Mouse (Mus musculus): ENCODE measurements around the gene Serpine1. TPM values are rescaled to one million over a fixed set of nuclear protein-coding genes. Genes with fewer than 3 reads are reported as not detected.
A peak's percentile ranks its signal among the peaks of the same experiment; 100 is the strongest.

The Serpine1 gene
- polyA plus RNA-seq, 1 experiment from 2014 or later: 0.25 TPM

DNA sequence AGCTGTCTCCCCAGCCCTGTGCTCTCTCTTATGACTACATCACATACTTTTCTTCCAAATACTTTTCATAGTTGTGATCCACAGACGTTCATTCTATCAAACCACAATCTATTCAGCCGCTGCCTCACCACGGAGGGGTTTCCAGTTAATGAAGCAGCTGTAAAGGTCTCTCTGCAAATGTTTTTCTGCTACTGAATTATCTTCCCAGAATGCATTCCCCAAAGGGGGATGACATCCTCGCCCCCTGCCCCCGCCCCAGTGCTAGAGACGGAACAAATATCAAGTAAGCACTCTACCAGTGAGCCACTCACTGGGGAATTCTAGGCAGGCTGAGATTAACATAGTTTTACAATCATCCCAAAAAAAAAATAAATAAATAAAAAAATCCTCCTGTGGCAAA lies 36.0 kb upstream of the Serpine1 start:
- Histone ChIP-seq H3K9me3 (no peaks in the 10 kb centered on the region), H3K4me1 (replicated peaks) (no peaks in the 10 kb centered on the region), H3K27me3 (no peaks in the 10 kb centered on the region), H3K4me2 (no peak overlapping the region), H3K36me3 (no peaks in the 10 kb centered on the region), H3K27ac (replicated peaks) (no peak overlapping the region), H3K9ac (no peak overlapping the region), H3K4me3 (no peak overlapping the region)
- no peak for ATAC-seq (ENCODE audit: low read depth)
- WGBS: 60% methylated on average over 6 of the region's 6 CpGs

DNA sequence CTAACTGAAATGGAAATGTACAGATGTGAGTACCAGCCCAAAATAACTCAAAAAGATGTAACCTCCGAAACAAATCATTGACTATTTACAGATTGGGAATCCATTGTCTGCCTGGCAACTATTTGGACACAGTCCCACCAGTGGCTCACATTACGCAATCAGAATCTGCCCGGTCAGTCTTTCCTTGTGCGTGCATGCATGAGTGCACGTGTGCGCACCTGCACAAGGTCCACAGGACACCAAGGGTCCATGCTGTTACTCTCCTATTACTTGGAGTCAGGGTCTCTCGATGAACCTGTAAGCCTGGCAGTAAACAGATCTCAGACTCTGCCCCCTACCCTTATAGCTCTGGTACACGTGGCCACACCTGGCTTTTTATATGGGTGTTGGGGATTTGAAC lies 35.6 kb upstream of the Serpine1 start:
- Histone ChIP-seq H3K4me1 (replicated peaks) (no peaks in the 10 kb centered on the region), H3K27me3 (no peaks in the 10 kb centered on the region), H3K9ac (no peak overlapping the region), H3K9me3 (no peaks in the 10 kb centered on the region), H3K4me2 (no peak overlapping the region), H3K27ac (replicated peaks) (no peak overlapping the region), H3K36me3 (no peaks in the 10 kb centered on the region), H3K4me3 (no peak overlapping the region)
- no peak for ATAC-seq (ENCODE audit: low read depth)
- 84% methylated on average over 8 of the region's 8 CpGs for WGBS

DNA sequence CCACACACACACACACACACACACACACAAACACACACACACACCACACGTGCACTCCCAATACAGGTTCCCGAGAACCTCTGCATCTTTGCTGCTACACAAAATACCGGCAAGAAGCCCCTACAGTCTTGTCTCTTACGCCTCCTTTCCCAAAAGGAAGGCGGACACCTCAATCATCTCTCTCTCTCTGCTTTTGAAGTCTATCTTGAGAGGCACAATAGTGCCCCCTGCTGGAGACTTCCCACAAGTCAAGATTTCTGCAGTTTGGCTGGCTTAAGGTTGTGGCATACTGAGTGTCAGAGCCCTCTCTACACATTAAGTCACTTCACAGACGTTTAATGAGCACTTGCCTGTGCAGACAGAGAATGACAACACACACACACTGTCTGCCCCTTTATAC lies 35.0 kb upstream of the Serpine1 start:
- no peaks in the 10 kb centered on the region for H3K36me3 ChIP-seq
- no peak overlapping the region for H3K4me3 ChIP-seq
- ATAC-seq (ENCODE audit: low read depth): no peak
- WGBS: 10% methylated on average over 6 of the region's 6 CpGs
- no peaks in the 10 kb centered on the region for H3K27me3 ChIP-seq
- H3K9me3 ChIP-seq: no peaks in the 10 kb centered on the region
- H3K4me1 ChIP-seq (replicated peaks): no peaks in the 10 kb centered on the region
- H3K9ac ChIP-seq: no peak overlapping the region
- peak overlapping the region; percentile 21; the same call in 1 of the 2 replicates for H3K4me2 ChIP-seq
- no peak overlapping the region for H3K27ac ChIP-seq (replicated peaks)

- no peak overlapping the region for H3K4me3 ChIP-seq
- no peaks in the 10 kb centered on the region for H3K4me1 ChIP-seq (replicated peaks)
- H3K4me2 ChIP-seq: no peak overlapping the region
- H3K27me3 ChIP-seq: no peaks in the 10 kb centered on the region
- WGBS: 69% methylated on average over 4 of the region's 4 CpGs
- H3K36me3 ChIP-seq: no peaks in the 10 kb centered on the region
- H3K27ac ChIP-seq (replicated peaks): no peak overlapping the region
- no peaks in the 10 kb centered on the region for H3K9me3 ChIP-seq
- no peak for ATAC-seq (ENCODE audit: low read depth)
- H3K9ac ChIP-seq: no peak overlapping the region
Measured at GRCm38 (mm10) chr5:137106434-137106833, 34.4 kb upstream of the Serpine1 start.

DNA sequence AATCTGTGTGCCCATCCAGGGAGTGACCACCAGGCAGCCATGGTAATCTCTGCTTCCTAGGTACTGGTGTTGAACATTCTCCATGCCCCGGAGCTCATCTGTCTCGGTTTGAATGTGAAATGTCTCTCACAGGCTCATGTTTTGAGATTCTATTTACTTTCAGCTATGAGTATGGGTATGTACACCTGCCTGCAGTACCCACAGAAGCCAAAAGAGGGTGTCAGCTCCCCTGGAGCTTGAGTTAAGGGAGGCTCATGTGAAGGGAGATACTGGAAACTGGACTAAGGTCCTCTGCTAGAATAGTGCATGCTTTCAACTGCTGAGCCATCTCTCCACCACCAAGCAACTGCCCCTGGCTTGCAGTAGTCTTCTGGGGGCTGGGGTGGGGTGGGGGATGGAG lies 31.9 kb upstream of the Serpine1 start:
- Histone ChIP-seq H3K9me3 (no peaks in the 10 kb centered on the region), H3K4me1 (replicated peaks) (no peaks in the 10 kb centered on the region), H3K27ac (replicated peaks) (no peak overlapping the region), H3K4me2 (no peak overlapping the region), H3K27me3 (no peaks in the 10 kb centered on the region; the same call in 1 of the 2 replicates), H3K36me3 (no peaks in the 10 kb centered on the region), H3K4me3 (no peak overlapping the region), H3K9ac (no peak overlapping the region)
- WGBS: 83% methylated on average over 2 of the region's 2 CpGs
- ATAC-seq (ENCODE audit: low read depth): no peak

- no peak overlapping the region for H3K4me2 ChIP-seq
Measured at GRCm38 (mm10) chr5:137102575-137103522, 30.8 kb upstream of the Serpine1 start.

GRCm38 (mm10) chr5:137102078-137102477 lies 30.0 kb upstream of the Serpine1 start:
- 78% methylated on average over 10 of the region's 10 CpGs for WGBS
- no peaks in the 10 kb centered on the region; the same call in 1 of the 2 replicates for H3K27me3 ChIP-seq
- ATAC-seq (ENCODE audit: low read depth): no peak
- H3K4me3 ChIP-seq: no peak overlapping the region
- no peaks in the 10 kb centered on the region for H3K9me3 ChIP-seq
- H3K9ac ChIP-seq: no peak overlapping the region
- no peaks in the 10 kb centered on the region for H3K4me1 ChIP-seq (replicated peaks)
- H3K27ac ChIP-seq (replicated peaks): no peak overlapping the region
- no peaks in the 10 kb centered on the region for H3K36me3 ChIP-seq
- H3K4me2 ChIP-seq: no peak overlapping the region

More at GRCm38 (mm10) chr5:137102575-137103522, 30.8 kb upstream of the Serpine1 start:
- no peak for ATAC-seq (ENCODE audit: low read depth)
- Histone ChIP-seq H3K4me3 (no peak overlapping the region), H3K9ac (no peak overlapping the region), H3K27me3 (no peaks in the 10 kb centered on the region; the same call in 1 of the 2 replicates), H3K4me1 (replicated peaks) (no peaks in the 10 kb centered on the region), H3K36me3 (no peaks in the 10 kb centered on the region), H3K9me3 (no peaks in the 10 kb centered on the region), H3K27ac (replicated peaks) (no peak overlapping the region)
- 75% methylated on average over 28 of the region's 28 CpGs for WGBS

- no peaks in the 10 kb centered on the region; the same call in 1 of the 2 replicates for H3K27me3 ChIP-seq
- no peak overlapping the region for H3K4me2 ChIP-seq
- no peak overlapping the region for H3K4me3 ChIP-seq
- H3K9me3 ChIP-seq: no peaks in the 10 kb centered on the region
- WGBS: 64% methylated on average over 4 of the region's 4 CpGs
- no peaks in the 10 kb centered on the region for H3K36me3 ChIP-seq
- H3K27ac ChIP-seq (replicated peaks): no peak overlapping the region
- no peak for ATAC-seq (ENCODE audit: low read depth)
- no peak overlapping the region for H3K9ac ChIP-seq
- H3K4me1 ChIP-seq (replicated peaks): no peaks in the 10 kb centered on the region
Measured at GRCm38 (mm10) chr5:137100660-137101059, 28.6 kb upstream of the Serpine1 start.

- no peak overlapping the region for H3K4me3 ChIP-seq
- H3K4me2 ChIP-seq: no peak overlapping the region
- H3K27ac ChIP-seq (replicated peaks): no peak overlapping the region
- H3K27me3 ChIP-seq: no peaks in the 10 kb centered on the region; the same call in 1 of the 2 replicates
- no peaks in the 10 kb centered on the region for H3K9me3 ChIP-seq
- no peak overlapping the region for H3K9ac ChIP-seq
- WGBS: 82% methylated on average over 11 of the region's 11 CpGs
- H3K36me3 ChIP-seq: no peaks in the 10 kb centered on the region
- no peaks in the 10 kb centered on the region for H3K4me1 ChIP-seq (replicated peaks)
- no peak for ATAC-seq (ENCODE audit: low read depth)
Measured at GRCm38 (mm10) chr5:137098418-137098817, 26.4 kb upstream of the Serpine1 start.

DNA sequence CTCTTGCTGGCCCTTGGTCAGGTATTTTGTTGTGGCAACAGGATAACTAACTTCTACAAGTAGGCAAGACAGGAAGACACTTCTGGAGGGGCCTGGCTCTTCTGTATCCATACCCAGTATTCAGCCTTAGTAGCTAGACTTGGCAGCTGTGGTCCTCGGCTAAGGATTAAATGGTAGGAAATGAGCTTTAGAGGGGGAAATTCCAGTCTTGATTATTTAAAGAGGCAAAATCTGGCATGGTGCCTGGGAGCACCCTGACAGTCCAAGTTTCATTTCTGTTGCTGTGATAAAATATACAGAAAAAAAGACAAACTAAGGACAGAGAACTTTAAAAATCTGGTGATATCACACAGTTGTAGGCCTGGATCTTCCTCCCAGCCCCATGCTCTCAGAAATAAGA lies 24.0 kb upstream of the Serpine1 start:
- no peak for ATAC-seq (ENCODE audit: low read depth)
- 82% methylated on average over 1 of the region's 1 CpGs for WGBS
- Histone ChIP-seq H3K4me2 (no peak overlapping the region), H3K36me3 (no peaks in the 10 kb centered on the region), H3K9ac (no peak overlapping the region), H3K27ac (replicated peaks) (no peak overlapping the region), H3K9me3 (no peaks in the 10 kb centered on the region), H3K4me3 (no peak overlapping the region), H3K27me3 (no peaks in the 10 kb centered on the region; the same call in 1 of the 2 replicates), H3K4me1 (replicated peaks) (no peaks in the 10 kb centered on the region)

DNA sequence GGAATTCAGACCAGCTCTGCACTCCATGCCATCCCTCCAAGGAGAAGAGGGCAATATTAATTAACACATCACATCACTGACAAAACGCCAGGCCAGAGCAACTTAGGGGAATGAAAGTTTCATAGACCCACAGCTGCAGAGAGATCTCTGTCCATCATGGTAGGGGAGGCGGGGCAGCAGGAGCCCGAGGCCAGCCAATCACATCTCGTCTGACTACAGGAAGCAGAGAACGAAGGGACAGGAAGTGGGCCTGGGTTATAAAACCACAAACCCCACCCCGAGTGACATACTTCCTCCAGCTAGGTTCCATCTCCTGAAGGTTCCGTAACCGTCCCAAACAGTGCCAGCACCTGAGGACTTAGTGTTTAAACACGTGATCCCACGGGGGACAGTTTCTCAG lies 23.1 kb upstream of the Serpine1 start:
- no peak overlapping the region for H3K4me2 ChIP-seq
- no peak for ATAC-seq (ENCODE audit: low read depth)
- no peak overlapping the region for H3K27ac ChIP-seq (replicated peaks)
- H3K4me3 ChIP-seq: no peak overlapping the region
- H3K36me3 ChIP-seq: no peaks in the 10 kb centered on the region
- no peak overlapping the region for H3K9ac ChIP-seq
- 89% methylated on average over 10 of the region's 10 CpGs for WGBS
- H3K9me3 ChIP-seq: no peaks in the 10 kb centered on the region
- H3K4me1 ChIP-seq (replicated peaks): no peaks in the 10 kb centered on the region
- H3K27me3 ChIP-seq: no peaks in the 10 kb centered on the region; the same call in 1 of the 2 replicates

GRCm38 (mm10) chr5:137093720-137094119 lies 21.7 kb upstream of the Serpine1 start:
- WGBS: 88% methylated on average over 9 of the region's 9 CpGs
- no peak overlapping the region for H3K9ac ChIP-seq

More at GRCm38 (mm10) chr5:137093720-137094119, 21.7 kb upstream of the Serpine1 start:
- no peak for ATAC-seq (ENCODE audit: low read depth)
- Histone ChIP-seq H3K27me3 (no peaks in the 10 kb centered on the region), H3K36me3 (no peaks in the 10 kb centered on the region), H3K4me1 (replicated peaks) (no peaks in the 10 kb centered on the region), H3K9me3 (no peaks in the 10 kb centered on the region), H3K27ac (replicated peaks) (no peak overlapping the region), H3K4me3 (no peak overlapping the region), H3K4me2 (no peak overlapping the region)

Measured in neural tube, embryonic 13.5 days (tissue).